Mouse (Mus musculus) right cerebral cortex, postnatal 14 days (tissue): ENCODE measurements around the gene Uhrf1bp1.

Source experiments
- DNase-seq: peaks from one replicate; pipeline ENCODE4 v3.0.0; 2022

Gene Uhrf1bp1

DNA sequence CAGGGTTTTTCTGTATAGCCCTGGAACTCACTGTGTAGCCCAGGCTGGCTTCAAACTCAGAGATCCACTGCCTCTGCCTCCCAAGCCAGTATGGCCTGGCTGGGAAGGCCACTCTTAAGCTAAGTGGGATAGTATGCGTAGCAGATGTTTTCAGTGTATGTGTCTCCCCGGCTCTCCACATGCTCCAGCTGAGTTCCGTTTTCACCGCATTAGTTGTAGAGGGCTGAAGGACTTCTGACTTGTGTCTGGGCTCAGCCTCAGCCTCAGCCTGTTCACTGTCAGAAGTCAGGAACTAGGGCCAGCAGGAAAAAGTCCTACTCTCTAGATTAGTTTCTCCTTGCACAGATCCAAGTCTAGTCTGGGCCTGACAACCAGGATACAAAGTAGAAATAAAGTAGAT is 60.1 kb downstream of the Uhrf1bp1 start:
- DNase-seq, result no peak

DNA sequence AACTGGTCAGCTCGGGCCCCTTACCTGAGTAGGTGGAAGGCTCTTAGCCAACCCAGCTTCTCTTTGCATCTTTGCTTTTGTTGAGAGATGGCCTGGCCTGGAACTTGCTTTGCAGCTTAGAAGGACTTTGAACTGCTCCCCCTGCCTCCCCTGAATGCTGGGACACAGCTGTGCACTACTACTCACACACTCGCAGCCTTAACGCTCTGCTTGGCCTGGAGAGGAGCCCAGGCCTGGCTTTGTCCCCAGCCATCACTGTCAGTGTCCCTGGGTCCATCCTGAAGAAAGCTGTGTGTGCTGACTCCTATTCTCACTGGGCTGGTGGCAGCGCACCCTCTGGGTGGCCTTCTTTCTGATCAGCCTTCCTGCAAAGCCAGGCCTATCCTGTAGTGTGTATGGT is 64.4 kb downstream of the Uhrf1bp1 start:
- DNase-seq, result no peak

DNA sequence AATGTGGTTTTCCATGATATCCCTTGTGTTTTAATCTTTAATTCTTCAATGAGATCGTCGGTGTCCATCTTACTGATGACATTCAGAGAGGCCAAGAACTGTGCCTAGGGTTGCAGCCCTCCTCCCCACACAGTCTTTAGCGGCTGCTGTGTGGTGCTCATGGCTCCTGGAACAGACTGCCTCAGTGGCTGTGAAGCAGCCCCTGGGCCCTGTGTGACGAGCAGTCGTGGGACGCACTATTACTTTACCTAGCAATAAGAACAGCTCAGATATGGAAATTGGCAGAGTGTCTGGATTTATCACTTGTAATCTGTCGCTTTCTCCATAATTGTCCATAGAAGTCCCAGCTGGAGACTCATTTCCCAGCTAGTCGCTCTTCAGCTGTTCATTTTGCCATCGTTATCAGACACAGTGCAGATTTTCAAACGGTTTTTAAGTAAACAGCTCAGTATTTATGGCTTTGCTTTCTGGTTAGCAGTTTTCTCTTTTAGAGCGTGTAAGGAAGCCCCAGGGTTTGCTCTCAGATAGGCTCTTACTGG is 66.0 kb downstream of the Uhrf1bp1 start:
- no peak for DNase-seq

DNA sequence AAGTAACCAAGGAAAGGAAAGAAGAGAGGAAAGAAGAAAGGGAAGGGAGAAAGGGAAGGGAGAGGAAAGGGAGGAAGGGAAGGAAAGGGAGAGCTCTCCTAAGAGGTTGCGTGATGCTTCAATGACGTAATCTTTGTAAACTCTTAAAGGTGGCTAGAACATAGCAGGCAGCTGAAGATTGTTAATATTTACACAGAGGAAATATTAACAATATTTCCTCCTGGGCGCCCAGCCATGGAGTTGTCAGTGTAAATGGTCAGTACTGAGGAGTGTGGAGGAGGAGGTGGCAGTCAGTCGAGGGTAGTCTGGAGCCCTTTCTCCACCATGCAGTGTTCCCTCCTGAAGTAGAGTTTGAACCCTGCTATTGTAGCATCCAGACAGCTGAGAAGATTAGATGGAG is 68.8 kb downstream of the Uhrf1bp1 start:
- no peak for DNase-seq

DNA sequence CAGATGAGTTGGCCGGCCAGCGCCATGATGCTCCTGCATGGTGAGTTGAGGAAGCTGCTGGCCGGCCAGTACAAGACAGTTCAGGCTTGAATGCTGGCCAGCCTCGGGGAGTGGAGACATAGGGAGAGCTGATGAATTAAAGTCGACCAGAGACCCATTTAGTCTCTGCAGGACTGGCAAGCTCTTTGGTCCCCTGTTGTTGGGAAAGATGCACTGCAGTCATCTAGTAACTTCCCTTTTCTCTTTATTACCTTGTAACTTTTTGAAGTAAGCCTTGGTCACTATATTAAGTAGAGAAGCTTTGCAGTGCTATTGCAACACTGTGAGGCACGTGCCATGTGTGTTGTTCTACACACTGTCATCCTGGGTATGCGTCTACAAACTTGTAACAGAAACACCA is 69.3 kb downstream of the Uhrf1bp1 start:
- no peak for DNase-seq

DNA sequence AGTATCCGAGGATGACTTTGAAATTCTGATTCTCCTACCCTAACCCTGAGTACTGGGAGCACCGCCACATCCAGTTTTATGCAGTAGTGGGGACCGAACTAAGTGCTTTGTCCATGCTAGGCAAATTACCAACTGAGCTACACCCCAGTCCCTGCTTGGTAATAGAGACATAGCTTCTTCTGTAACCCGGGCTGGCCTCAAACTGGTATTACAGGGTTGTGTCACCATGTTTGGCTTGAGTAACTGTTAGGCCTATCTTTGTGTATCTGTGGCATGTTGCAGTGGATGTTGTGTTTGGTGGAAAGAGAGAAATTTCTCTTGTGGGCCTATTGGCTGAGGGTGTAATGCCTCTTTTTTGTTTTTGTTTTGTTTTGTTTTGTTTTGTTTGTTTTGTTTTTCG is 74.0 kb downstream of the Uhrf1bp1 start:
- DNase-seq, result no peak

DNA sequence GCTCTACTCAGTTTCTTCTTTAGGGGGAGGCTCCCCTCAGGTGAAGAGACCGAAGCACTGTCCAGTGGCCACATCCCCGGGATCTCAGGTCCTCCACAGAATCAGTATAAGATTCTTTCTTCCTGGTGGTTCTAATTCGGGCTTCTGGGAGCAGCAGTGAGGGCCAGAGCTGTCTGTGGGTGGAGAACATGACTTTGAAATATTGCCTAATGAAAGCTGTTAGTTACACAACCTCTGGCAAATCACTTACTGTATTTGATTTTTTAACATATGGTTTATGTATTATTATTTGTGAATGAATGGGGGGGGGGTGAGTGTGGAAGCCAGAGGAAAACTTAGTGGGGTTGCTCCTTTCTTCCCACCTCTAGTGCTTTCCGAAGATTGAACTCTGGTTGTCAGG is 75.6 kb downstream of the Uhrf1bp1 start:
- DNase-seq, result no peak

DNA sequence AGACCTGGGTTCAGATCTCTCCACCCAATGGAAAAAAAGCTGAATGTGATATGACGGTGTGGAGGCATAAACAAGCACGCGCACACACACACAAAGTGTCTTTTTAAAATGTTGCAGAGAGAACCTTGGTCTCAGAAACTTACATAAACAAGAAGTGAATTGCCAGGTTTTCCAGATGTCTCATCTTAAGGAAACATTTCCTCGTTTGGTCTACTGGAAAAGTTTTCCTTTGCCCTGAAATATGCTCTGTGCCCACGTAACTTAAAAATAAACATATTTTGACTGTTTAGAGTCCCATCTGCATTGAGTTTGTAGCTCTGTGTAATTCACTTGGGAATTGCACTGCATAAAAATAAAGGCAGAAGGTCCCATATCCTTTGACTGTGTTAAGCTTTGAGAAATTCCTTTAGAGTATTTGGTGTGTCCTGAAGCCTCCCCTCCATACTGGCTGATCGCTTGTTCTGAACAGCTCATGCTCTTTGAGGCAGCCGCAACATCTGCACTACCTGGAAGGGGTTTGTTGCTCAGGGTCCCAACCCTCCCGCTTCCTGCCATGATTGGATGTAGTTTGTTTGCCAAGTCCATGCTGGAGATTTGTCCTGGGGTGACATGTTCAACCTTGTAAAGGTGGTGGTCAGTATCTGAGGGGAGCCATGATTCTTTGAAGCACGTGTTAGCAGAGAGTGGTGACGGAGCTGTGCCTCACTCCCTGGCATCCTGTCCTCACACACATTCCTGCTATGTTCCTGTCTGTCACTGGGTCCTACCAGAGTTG is 78.1 kb downstream of the Uhrf1bp1 start:
- DNase-seq, result no peak

DNA sequence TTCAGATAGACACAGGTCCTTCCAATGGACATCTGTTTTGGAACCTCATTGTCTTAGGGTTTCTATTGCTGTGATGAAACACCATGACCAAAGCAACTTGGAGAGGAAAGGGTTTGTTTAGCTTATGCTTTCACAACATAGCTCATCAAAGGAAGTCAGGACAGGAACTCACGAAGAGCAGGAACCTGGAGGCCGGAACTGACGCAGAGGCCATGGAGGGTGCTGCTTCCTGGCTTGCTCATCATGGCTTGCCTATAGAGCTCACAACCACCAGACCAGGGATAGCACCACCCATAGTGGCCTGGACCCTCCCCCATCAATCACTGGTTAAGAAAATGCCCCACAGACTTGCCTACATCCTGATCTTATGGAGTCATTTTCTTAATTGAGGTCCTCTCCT is 78.8 kb downstream of the Uhrf1bp1 start:
- DNase-seq, result no peak

DNA sequence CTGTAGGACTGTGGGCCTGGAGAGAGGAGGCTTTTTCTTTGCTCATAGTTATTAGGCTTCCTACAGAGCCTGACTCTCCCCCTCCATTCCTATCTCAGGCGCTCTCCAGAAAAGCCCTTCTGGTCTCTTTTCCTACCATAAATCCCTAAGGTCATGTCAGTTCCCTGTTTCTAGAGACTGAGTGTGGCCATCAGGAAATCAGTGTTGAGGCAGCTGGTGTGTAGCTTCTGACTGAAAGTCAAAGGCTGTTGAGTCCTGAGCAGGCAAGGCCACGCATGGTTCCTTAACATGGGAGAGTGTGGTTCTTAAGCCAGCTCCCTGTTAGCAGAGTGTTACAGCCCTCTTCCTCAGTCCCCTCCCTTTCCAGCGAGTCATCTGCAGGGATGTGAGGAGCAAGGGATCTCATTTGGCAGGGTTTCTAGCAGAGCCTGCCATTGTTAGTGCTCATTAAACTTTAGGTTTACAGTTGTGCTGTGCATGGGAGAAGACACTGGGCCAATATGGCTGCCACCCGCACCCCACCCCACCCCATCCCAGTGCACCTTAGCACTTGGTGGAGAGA is 80.9 kb downstream of the Uhrf1bp1 start:
- DNase-seq, result no peak

DNA sequence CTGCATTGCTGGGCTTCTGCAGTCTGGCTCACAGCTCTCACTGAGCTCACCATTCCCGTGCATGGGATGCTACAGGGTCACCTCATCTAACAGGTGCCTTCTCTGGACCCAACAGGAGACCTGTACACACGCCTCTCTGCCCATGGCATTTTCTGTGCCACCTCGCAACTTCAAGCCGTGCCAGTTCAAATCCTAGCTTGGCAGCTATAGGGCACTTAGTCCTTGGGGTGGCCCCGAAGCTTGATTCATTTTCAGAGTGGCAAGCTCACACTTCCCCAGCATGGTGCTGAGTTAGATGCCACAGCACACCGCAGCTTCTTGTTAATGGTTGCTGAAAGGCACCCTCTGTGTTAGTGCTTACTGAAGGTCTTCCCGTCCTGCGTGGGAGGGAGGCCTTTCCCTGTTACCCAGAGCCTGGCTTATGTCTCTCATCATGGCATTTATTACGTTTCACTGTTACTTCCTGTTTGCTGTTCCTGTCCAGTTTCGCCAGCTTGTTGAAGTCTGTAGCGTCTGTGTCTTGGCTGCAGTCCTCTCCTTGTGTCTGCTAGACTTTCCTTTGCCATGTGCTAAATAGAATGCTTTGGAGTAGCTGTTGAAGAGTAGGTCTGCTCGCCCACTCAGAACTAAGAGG is 82.0 kb downstream of the Uhrf1bp1 start:
- DNase-seq, result no peak

DNA sequence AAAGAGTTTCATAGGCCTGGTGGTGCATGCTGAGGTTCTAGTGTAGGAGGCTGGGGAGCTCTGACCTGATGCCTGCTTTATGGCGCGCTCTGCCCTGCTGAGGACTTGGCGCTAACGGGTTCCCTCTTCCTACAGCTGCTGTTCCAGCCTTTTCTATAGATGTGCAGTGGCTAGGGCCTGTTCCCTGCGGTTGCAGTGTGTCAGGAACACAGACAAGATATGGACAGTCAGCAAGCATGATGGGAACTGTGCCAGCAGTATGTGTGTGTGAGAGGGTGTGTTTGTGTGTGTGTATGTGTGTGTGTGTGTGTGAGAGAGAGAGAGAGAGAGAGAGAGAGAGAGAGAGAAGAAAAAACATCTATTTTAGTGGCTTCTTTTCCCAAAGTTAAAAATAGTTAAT is 82.8 kb downstream of the Uhrf1bp1 start:
- DNase-seq, result no peak

DNA sequence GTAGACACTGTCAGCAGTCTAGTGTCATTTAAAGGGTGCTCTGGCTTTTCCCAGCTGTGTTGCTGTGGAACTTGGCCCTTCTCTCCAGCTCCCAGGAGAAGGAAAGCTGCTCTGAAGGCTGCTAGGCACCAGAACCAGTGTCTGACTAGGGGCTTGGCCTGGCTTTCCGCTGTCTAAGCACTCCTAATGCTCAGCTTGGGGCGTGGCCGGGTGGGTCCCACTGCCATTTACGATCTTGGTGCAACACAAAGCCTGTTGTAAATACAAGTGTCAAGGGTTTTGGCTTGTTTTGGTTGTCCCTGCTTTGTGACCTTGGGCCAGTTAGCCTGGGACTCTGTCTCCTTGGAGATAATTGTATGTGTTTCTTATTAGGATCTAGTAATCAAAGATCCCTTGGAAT is 84.1 kb downstream of the Uhrf1bp1 start:
- no peak for DNase-seq

DNA sequence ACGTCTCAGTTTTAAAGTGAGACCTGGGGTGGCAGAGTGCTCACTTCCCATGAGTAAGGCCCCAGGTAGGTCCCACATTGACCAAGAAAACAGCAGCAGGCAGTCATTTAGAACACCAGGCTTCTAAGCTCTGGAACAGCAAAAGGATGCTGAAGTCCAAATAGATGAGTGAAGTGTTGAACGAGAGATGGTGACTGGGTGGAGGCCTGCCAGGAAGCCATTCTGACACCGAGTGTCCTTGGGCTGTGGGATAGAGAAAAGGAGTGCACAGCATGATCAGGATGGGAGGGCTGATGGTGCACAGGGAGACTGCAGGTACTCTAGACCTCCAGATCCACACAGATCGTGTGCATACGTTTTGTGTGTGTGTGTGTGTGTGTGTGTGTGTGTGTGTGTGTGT is 84.9 kb downstream of the Uhrf1bp1 start:
- no peak for DNase-seq

DNA sequence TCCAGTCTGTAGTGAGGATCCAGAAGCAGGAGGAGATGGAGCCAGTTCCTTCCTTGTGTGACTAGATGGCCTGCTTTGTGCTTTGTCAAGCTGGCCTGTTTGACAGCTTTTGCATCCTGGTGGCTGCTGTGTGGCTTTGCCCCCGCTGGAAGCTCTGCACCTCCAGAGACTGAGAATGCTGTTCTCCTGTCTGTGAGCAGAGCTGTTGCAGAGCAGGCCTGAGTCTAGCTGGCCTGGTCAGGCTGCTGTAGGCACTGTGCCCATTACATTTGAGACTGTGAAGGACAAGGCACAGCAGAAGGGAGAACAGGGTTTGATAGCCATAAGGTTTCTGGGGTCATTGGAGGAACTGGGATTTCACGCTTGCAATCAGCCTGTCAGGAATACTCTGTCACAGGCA is 85.5 kb downstream of the Uhrf1bp1 start:
- no peak for DNase-seq

DNA sequence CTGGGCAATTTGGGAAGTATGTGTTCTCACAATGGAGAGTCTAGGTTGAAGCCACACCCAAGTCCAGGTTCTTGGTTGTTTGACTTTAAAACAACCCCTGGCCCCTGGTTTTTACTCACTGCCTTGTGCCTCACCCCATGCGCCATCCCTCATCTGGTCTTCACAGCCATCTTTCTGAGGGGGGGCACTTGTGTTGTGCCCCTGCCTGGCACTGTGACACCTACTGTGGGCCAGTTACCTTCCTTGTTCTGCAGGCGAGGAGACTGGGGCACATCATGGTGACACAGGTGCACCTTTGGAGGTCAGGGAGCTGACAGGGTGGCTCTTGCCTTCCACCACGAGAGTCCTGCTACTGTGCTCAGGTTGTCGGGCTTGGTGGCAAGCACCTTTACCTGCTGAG is 85.9 kb downstream of the Uhrf1bp1 start:
- no peak for DNase-seq

DNA sequence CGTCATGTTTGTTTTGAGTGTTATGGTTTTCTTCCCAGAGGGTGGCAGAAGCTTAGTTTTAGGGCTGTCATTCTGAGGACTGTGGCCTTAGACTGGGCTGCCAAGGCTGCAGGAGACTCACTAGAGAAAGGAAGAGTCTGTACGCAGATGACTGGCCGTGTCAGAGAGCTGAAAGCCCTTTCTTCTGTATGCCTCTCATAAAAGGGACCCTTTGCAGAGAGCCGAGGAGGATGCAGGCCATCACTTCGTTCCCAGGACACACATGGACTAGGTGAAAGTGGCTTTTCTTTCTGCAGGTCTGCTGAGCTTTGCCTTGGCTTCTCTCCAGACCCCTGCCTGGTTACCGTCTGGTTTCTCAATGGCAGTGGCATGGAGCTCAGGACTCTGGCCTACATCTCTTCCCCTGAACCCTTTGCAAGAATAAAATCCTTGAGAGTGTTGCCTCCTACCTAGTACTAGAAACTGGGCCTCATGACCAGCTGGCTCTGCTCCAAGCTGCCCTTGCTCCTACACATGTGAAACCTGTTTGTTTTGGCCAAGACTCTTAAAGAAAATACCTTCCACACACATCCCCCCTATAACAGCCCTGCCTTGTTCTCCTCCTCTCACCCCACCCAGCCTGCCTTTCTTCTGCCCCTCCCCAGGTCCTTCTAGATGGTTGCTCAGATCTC is 89.4 kb downstream of the Uhrf1bp1 start:
- DNase-seq, result no peak

DNA sequence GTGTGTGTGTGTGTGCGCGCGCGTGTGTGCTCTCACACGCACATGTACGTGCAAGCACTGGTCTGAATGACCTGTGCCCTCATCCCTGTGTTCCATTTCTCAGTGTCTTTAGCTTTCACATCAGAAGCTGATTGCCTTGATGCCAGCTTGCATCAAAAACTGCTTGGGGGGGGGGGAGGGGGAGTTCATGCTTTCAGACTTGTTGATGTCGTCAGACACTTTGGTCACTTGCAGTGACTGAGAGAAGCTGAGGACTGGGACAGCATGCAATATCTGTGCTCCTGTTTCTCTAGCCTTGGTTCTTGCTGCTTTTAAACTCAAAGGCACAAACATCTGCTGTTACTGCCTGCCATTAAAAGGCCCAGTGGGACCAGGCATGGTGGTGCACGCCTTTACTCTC is 90.1 kb downstream of the Uhrf1bp1 start:
- DNase-seq, result no peak

DNA sequence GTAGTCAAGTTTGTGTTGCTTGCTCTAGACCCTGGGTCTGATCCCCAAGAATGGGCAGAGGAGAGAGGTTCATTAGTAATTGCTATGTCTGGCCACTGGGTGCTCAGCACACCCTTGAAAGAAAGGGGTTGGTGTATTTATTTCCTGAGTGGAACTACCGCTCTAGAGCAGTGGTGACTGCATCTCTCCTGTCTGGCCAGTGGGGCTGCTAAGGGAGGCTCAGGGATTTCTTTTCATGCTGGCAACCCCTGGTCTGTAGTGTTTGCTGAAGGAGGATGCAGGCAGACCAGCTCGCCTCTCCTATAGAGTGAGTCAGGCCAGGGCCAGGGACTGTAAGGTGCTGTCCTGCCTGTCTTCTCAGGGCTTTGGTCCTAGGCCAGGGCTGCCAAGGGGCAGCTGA is 90.9 kb downstream of the Uhrf1bp1 start:
- DNase-seq, result no peak
